8 mouse cellular contexts compared by ENCODE assay signal in genomic region chr3:51796219-51796828, GRCm38 (mm10).
A peak's percentile ranks its signal among the peaks of the same experiment; 100 is the strongest.
DNase-seq lines count a peak whose midpoint lies in the region; ATAC-seq and TF ChIP-seq lines count a peak whose summit lies in the region.

No protein-coding gene starts in this region.

- H3K9me3 ChIP-seq in CH12.LX (replicated peaks; ENCODE audit: low read length) = no peaks in the 10 kb centered on the region
- H3K9me3 ChIP-seq in hindbrain, embryonic 13.5 days = no peaks in the 10 kb centered on the region
- no peaks in the 10 kb centered on the region for H3K9me3 ChIP-seq in limb, embryonic 11.5 days (ENCODE audit: control insufficient read depth, low read length)
- H3K9me3 ChIP-seq in midbrain, embryonic 10.5 days (replicated peaks) = no peaks in the 10 kb centered on the region
- no peaks in the 10 kb centered on the region for H3K9me3 ChIP-seq in stomach, postnatal 0 days (ENCODE audit: control insufficient read depth, low read length)

- peaks cover 25 to 40% of the 10 kb centered on the region in 2 experiments for H3K4me1 ChIP-seq in CH12.LX (ENCODE audit: control insufficient read depth in 1 of 2, insufficient read depth in 2 of 2)
- H3K4me1 ChIP-seq in hindbrain, embryonic 13.5 days (replicated peaks) = peaks cover 58% of the 10 kb centered on the region
- no peaks in the 10 kb centered on the region for H3K4me1 ChIP-seq in limb, embryonic 11.5 days (ENCODE audit: control insufficient read depth, insufficient read depth, low read length)
- H3K4me1 ChIP-seq in midbrain, embryonic 10.5 days = peaks cover 68% of the 10 kb centered on the region
- H3K4me1 ChIP-seq in stomach, postnatal 0 days (replicated peaks; ENCODE audit: control insufficient read depth, insufficient read depth) = 0 out of 2 replicates have a peak, but pooled peaks cover 4% of the 10 kb centered on the region

- peak overlapping the region; percentile 68 for H3K4me2 ChIP-seq in CH12.LX (ENCODE audit: insufficient read depth, low read depth, poor library complexity, severe bottlenecking)
- peak overlapping the region; percentile 22 for H3K4me2 ChIP-seq in hindbrain, embryonic 13.5 days
- peak overlapping the region; percentile 10; the same call in 1 of the 2 replicates for H3K4me2 ChIP-seq in limb, embryonic 11.5 days (ENCODE audit: low read depth, severe bottlenecking)
- H3K4me2 ChIP-seq in stomach, postnatal 0 days (replicated peaks; ENCODE audit: low read depth) = peak overlapping the region; percentile 43

- no peak for TF ChIP-seq EP300 in CH12.LX (IDR thresholded peaks at IDR 0.05; ENCODE audit: low read length)
- TF ChIP-seq EP300 in stomach, postnatal 0 days (optimal IDR thresholded peaks at IDR 0.05) = no peak

- dilution Hi-C loops in CH12.LX (cut with MboI; ENCODE audit: extremely low pct_ligation_motif_present, extremely low pct_unique_long_range_greater_than_20kb, low sequenced_read_pairs) = no loop called here

- peaks cover 0 to 5% of the 10 kb centered on the region in 2 experiments for H3K36me3 ChIP-seq in CH12.LX (replicated peaks in 1 of 2; ENCODE audit: control insufficient read depth in 1 of 2, insufficient read depth in 1 of 2, low read length in 1 of 2)
- no peaks in the 10 kb centered on the region for H3K36me3 ChIP-seq in hindbrain, embryonic 13.5 days
- no peaks in the 10 kb centered on the region for H3K36me3 ChIP-seq in limb, embryonic 11.5 days (ENCODE audit: control insufficient read depth, insufficient read depth, low read length)
- no peaks in the 10 kb centered on the region for H3K36me3 ChIP-seq in midbrain, embryonic 10.5 days
- no peaks in the 10 kb centered on the region for H3K36me3 ChIP-seq in stomach, postnatal 0 days (ENCODE audit: control insufficient read depth, insufficient read depth, low read length)

- H3K79me2 ChIP-seq in CH12.LX (replicated peaks; ENCODE audit: control insufficient read depth, extremely low read depth, insufficient read depth, poor library complexity, severe bottlenecking) = no peaks in the 10 kb centered on the region

- H3K27ac ChIP-seq in CH12.LX (ENCODE audit: insufficient read depth, low read depth) = no peak overlapping the region
- peak overlapping the region; percentile 53 for H3K27ac ChIP-seq in hindbrain, embryonic 13.5 days
- H3K27ac ChIP-seq in limb, embryonic 11.5 days (replicated peaks; ENCODE audit: low read depth, low read length) = no peak overlapping the region
- H3K27ac ChIP-seq in midbrain, embryonic 10.5 days (replicated peaks) = peak overlapping the region; percentile 81
- no peak overlapping the region for H3K27ac ChIP-seq in stomach, postnatal 0 days (replicated peaks)

- WGBS in hindbrain, embryonic 13.5 days = 52% methylated on average over 12 of the region's 12 CpGs
- 77% methylated on average over 12 of the region's 12 CpGs for WGBS in limb, embryonic 11.5 days
- 76% methylated on average over 12 of the region's 12 CpGs for WGBS in midbrain, embryonic 10.5 days
- 65% methylated on average over 12 of the region's 12 CpGs for WGBS in stomach, postnatal 0 days

- no peak for TF ChIP-seq CTCF in CH12.LX (conservative IDR thresholded peaks at IDR 0.05 in 1 of 2, IDR thresholded peaks at IDR 0.05 in 1 of 2; ENCODE audit: low read depth in 2 of 2, low read length in 2 of 2)
- no peak for TF ChIP-seq CTCF in stomach, postnatal 0 days (IDR thresholded peaks at IDR 0.05; ENCODE audit: low read depth)

- TF ChIP-seq POLR2A in CH12.LX (IDR thresholded peaks at IDR 0.05; ENCODE audit: low read depth, low read length) = peak; percentile 69

- peak overlapping the region; percentile 49; the same call in 1 of the 2 replicates for H3K9ac ChIP-seq in CH12.LX (ENCODE audit: insufficient read depth, low read depth)
- H3K9ac ChIP-seq in hindbrain, embryonic 13.5 days = peak overlapping the region; percentile 39; the same call in 1 of the 2 replicates
- H3K9ac ChIP-seq in limb, embryonic 11.5 days (ENCODE audit: low read length) = no peak overlapping the region
- no peak overlapping the region for H3K9ac ChIP-seq in stomach, postnatal 0 days (ENCODE audit: low read length)

- no peak for TF ChIP-seq RAD21 in CH12.LX (IDR thresholded peaks at IDR 0.05; ENCODE audit: low read depth, low read length)

- no peaks in the 10 kb centered on the region for H3K27me3 ChIP-seq in CH12.LX (replicated peaks)
- H3K27me3 ChIP-seq in hindbrain, embryonic 13.5 days = no peaks in the 10 kb centered on the region
- H3K27me3 ChIP-seq in limb, embryonic 11.5 days (ENCODE audit: control insufficient read depth, insufficient read depth, low read length) = no peaks in the 10 kb centered on the region
- H3K27me3 ChIP-seq in midbrain, embryonic 10.5 days (ENCODE audit: low read depth, poor library complexity, severe bottlenecking) = no peaks in the 10 kb centered on the region
- H3K27me3 ChIP-seq in stomach, postnatal 0 days (ENCODE audit: control insufficient read depth, insufficient read depth, low read length) = no peaks in the 10 kb centered on the region

- in situ Hi-C loops in CH12.LX (cut with MboI; ENCODE audit: low pct_ligation_motif_present, low pct_unique_long_range_greater_than_20kb, low sequenced_read_pairs) = no loop called here

- DNase-seq in CH12.LX (ENCODE audit: extremely low read depth) = peak; percentile 89
- peak; percentile 92 for DNase-seq in brain, adult 2 months (ENCODE audit: low read depth, low spot score)
- no peak for DNase-seq in limb, embryonic 11.5 days (ENCODE audit: low spot score)
- DNase-seq in midbrain, embryonic 10.5 days (ENCODE audit: low spot score) = peak; percentile 38
- DNase-seq in stomach, postnatal 0 days (ENCODE audit: low spot score) = peak; percentile 45
- DNase-seq in urinary bladder, postnatal 25 days (ENCODE audit: low spot score) = no peak

- ATAC-seq in erythroid progenitor cell, adult 5-6 weeks (replicated peaks; ENCODE audit: low FRiP score, poor library complexity, severe bottlenecking) = peak; percentile 77
- 0 out of 2 replicates have a peak, but pooled peaks have one; percentile 33 for ATAC-seq in hindbrain, embryonic 13.5 days (ENCODE audit: low FRiP score)
- no peak for ATAC-seq in limb, embryonic 11.5 days (ENCODE audit: insufficient number of reproducible peaks, low FRiP score, low TSS enrichment, low read depth)
- no peak for ATAC-seq in stomach, postnatal 0 days (ENCODE audit: low FRiP score, low TSS enrichment)

- H3K4me3 ChIP-seq in CH12.LX (replicated peaks in 1 of 3; ENCODE audit: low read depth in 2 of 3, low read length in 2 of 3, poor library complexity in 1 of 3) = peak overlapping the region; percentile 51 to 64 (median 61)
- no peak overlapping the region for H3K4me3 ChIP-seq in hindbrain, embryonic 13.5 days
- H3K4me3 ChIP-seq in limb, embryonic 11.5 days (ENCODE audit: low read depth, low read length) = no peak overlapping the region
- peak overlapping the region; percentile 20; the same call in 1 of the 2 replicates for H3K4me3 ChIP-seq in midbrain, embryonic 10.5 days
- H3K4me3 ChIP-seq in stomach, postnatal 0 days (ENCODE audit: low read depth, low read length) = no peak overlapping the region

TF ChIP-seq in CH12.LX, 34 proteins besides CTCF, POLR2A, EP300 and RAD21:
- TF ChIP-seq USF1 (IDR thresholded peaks at IDR 0.05; ENCODE audit: low read depth, low read length) (no peak), NELFE (IDR thresholded peaks at IDR 0.05; ENCODE audit: low read depth, low read length) (peak; percentile 66), HCFC1 (IDR thresholded peaks at IDR 0.05; ENCODE audit: low read depth, low read length) (peak; percentile 41; the same call in 1 of the 2 replicates), TCF12 (IDR thresholded peaks at IDR 0.05; ENCODE audit: low read depth, low read length) (peak; percentile 31; the same call in 1 of the 2 replicates), MAZ (IDR thresholded peaks at IDR 0.05; ENCODE audit: low read depth, low read length) (no peak), USF2 (conservative IDR thresholded peaks at IDR 0.05; ENCODE audit: low read depth, low read length) (no peak), MEF2A (IDR thresholded peaks at IDR 0.05; ENCODE audit: borderline replicate concordance, low read depth, low read length) (peak; percentile 13; the same call in 1 of the 2 replicates), NRF1 (IDR thresholded peaks at IDR 0.05; ENCODE audit: low read depth, low read length) (peak; percentile 100), POLR2AphosphoS2 (IDR thresholded peaks at IDR 0.05; ENCODE audit: low read depth, low read length) (no peak), TBP (conservative IDR thresholded peaks at IDR 0.05; ENCODE audit: low read depth, low read length) (0 out of 2 replicates have a peak, but pooled peaks have one; percentile 43), ELF1 (IDR thresholded peaks at IDR 0.05; ENCODE audit: low read depth, low read length) (peak; percentile 34; the same call in 1 of the 2 replicates), MAX (IDR thresholded peaks at IDR 0.05; ENCODE audit: low read length) (peak; percentile 66), ZC3H11A (IDR thresholded peaks at IDR 0.05; ENCODE audit: low read depth, low read length) (no peak)

Comparison
In these comparisons a context has a peak if more than half of its experiments do, and no peak if none do; other contexts are left out.
1. DNase-seq: peak in CH12.LX (single experiment), brain, adult 2 months (single experiment), midbrain, embryonic 10.5 days (single experiment) and stomach, postnatal 0 days (single experiment); none in limb, embryonic 11.5 days (single experiment) and urinary bladder, postnatal 25 days (single experiment).
2. H3K27ac ChIP-seq: peak in hindbrain, embryonic 13.5 days (single experiment) and midbrain, embryonic 10.5 days (single experiment); none in CH12.LX (single experiment), limb, embryonic 11.5 days (single experiment) and stomach, postnatal 0 days (single experiment).
3. H3K4me2 ChIP-seq: peak in every context shown above with its lines; median percentile 68 in CH12.LX; 43 in stomach, postnatal 0 days; 22 in hindbrain, embryonic 13.5 days; 10 in limb, embryonic 11.5 days.
4. H3K4me3 ChIP-seq: peak in CH12.LX (3 of 3) and midbrain, embryonic 10.5 days (single experiment); none in hindbrain, embryonic 13.5 days (single experiment), limb, embryonic 11.5 days (single experiment) and stomach, postnatal 0 days (single experiment).
5. H3K9ac ChIP-seq: peak in CH12.LX (single experiment) and hindbrain, embryonic 13.5 days (single experiment); none in limb, embryonic 11.5 days (single experiment) and stomach, postnatal 0 days (single experiment).
6. ATAC-seq: peak in erythroid progenitor cell, adult 5-6 weeks (single experiment) and hindbrain, embryonic 13.5 days (single experiment); none in limb, embryonic 11.5 days (single experiment) and stomach, postnatal 0 days (single experiment).